Mouse (Mus musculus): ENCODE data around the gene Hist1h3d.
"Not testable (repeated sequence)": the region's sequence is repeated elsewhere in the genome, so short reads cannot be mapped to it uniquely, and the experiment has no call there.

Gene Hist1h3d

DNA sequence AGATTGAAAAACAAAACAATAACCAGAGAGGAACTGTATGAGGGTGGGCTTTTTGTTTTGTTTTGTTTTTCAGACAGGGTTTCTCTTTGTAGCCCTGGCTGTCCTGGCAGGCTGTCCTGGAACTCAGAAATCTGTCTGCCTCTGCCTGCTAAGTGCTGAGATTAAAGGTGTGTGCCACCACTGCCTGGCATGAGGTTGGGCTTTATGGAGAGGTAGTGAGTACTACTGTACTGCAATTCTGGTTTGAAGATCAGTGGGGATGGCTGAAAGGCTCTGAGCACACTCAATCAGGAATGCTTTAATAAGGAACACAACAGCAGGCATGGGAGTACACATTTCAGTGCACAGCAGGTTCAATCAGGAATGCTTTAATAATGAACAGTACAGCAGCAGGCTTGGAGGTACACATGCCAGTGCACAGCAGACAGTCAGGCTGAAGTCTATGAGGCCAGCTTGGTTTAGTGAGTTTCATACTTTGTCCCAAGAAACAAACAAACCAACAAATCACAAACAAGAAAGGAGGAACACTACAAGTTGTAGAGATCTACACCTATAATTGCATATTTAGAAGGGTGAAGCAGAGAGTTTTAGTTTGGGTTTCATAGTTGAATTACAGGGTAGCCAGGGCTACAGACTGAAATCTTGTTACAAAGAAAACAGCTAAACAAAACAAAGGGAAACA, 8.0 kb downstream of the Hist1h3d start:
- CTCF ChIA-PET, result interaction anchor here (1.2 kb wide), 1 partner anchor 38 kb away, joined by 3 read pairs; the partner anchor contains the start of gene Hist1h2be

DNA sequence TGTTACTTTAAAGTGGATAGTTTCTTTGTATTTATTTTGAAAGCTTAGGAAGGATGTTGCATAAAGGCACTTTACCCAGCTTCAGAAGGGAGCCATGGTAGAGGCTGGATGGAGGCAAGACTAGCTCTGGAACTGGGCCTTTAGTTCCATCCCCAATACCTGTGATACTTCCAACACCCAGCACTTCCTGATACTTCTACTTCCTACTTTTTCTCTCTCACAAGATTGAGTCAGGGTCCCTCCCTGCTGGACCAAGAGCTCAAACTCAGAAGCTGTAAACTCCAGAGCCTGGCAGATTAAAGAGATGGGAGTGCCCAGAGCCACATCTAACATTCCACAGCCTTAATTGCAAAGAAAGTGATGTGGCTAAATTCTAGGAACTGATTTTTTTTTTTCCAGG, 8.8 kb downstream of the Hist1h3d start:
- CTCF ChIA-PET, result no interaction called here

DNA sequence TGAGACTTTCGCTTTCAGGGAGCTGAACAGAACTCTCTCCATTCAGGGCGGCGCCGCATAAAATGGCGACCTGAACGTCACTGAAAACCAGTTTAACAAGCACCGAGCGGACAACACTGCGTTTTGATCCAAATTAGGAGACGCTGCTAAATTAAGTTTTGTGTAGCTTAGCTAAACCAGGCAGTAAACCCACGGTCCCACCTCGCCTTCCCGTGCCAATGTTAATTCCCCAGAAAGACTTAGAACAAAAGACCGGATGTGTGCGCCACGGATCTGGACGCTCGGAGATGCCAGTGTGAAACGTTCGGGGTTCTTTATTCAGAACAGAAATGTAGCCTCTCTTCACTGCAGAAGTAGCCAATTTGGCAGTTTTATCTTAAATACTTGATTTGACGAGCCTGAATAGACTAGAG, 9.5 kb downstream of the Hist1h3d start:
- CTCF ChIA-PET, result no interaction called here

DNA sequence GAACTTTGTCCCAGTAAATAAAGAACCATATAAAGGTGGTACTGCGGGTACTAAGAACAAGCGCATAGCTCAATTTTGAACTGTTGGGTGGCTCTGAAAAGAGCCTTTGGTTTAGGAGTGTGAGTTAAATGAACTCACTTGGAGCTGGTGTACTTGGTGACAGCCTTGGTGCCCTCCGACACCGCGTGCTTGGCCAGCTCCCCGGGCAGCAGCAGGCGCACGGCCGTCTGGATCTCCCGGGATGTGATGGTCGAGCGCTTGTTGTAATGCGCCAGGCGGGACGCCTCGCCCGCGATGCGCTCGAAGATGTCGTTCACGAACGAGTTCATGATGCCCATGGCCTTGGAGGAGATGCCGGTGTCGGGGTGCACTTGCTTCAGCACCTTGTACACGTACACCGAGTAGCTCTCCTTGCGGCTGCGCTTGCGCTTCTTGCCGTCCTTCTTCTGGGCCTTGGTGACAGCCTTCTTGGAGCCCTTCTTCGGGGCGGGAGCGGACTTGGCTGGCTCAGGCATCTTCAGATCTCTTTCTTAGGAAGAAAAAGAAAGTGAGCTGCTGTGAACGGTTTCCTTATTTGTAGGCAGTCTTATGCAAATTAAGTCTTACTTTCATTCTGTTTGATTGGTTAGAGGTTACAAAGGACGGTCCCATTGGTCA, 10.0 kb downstream of the Hist1h3d start:
- CTCF ChIA-PET, result interaction anchor here (0.5 kb wide), 1 partner anchor 1555 kb away, joined by 17 read pairs; no protein-coding TSS in a partner anchor

DNA sequence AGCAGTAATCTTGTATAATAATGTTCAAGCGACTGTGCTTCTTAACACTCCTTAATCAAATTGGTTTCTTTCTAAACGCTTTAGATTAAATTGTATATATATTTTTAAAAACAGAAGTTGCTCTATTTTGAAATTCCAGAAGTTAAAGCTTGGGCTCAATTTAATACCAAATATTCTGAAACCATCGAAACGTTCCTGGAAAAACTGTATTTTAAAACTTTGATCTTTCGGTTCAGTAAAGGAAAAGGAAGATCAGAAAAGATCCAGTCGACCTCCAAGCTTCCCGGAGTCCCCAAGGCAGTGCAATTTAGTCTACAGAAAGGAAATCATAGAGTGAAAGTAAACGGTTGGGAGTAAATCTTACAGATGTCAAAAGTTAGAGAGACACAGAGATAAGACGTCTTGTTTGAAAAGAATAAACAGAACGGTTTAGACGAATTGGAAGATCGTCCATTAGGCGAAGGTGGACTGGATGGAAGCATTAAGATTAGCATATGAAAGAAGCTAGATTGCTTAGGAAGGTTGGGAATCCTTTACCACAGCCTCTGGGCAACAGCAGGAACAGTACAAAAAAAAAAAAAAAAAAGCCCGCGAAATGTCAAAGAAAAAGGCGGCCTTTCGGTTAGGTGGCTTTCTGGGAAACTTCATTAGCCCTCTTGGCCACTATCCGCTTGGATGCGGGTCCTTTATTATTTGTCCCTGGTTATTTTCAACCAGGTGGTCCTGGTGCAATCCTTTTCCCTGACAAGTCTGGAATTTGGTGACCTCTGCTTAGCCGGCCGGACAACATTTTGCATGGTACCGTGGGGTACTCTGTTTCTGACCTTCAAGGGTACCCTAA, 10.8 kb downstream of the Hist1h3d start:
- CTCF ChIA-PET, result interaction anchor here (0.5 kb wide), 1 partner anchor 1555 kb away, joined by 17 read pairs; no protein-coding TSS in a partner anchor

DNA sequence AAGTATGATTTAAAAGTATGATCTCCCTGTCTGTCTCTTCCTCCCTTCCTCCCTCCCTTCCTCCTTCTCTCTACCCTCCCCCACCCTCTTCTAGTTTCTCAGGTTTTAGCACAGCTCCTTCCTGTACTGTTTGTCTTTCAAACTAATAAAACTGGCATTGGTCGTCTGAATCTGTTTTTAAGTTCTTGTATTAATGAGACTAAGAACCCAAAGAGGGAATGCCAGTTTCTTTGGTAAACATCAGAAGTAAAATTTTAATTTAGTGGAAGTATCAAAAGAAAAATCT, 11.3 kb downstream of the Hist1h3d start:
- CTCF ChIA-PET, result interaction anchor here (0.6 kb wide), 1 partner anchor 156 kb away, joined by 11 read pairs; no protein-coding TSS in a partner anchor

DNA sequence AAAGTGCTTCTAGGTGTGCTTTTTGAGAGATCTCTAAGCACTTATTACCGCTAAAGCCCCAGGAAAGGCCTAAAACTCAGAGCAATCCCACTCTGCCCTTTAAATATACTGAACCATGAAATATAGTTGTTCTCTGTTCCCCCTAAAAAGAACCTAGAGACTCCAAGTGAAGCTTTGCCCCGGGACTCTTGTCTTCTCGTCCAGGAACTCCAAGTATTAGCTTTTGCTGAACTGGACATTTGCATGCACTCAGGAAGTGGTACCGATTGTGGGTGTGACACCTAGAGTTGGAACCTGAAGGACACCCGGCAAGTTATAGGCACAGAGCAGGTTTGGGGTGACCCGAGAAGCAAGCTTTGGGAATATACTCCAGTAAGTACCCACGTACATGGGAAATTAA, 15.6 kb downstream of the Hist1h3d start:
- CTCF ChIA-PET, result no interaction called here

DNA sequence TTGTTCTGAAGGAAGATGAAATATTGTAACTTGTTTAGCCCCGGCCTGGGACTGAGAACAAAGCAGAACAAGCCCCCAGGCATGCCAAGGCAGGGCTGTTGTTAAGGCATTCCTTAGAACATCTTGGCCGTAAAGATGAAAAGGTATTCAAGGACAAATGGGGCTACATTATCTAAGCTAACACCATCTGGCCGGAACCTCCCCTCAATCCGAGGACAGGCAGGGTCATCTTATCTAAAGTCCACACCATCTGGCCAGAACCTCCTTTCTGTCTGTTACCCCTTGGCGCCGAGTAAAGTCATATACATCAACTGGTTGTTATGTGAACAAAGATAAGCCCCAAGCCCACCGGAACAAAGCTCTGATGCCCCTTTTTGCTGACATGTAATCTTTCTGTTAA, 16.3 kb downstream of the Hist1h3d start:
- CTCF ChIA-PET, result not testable (repeated sequence)

DNA sequence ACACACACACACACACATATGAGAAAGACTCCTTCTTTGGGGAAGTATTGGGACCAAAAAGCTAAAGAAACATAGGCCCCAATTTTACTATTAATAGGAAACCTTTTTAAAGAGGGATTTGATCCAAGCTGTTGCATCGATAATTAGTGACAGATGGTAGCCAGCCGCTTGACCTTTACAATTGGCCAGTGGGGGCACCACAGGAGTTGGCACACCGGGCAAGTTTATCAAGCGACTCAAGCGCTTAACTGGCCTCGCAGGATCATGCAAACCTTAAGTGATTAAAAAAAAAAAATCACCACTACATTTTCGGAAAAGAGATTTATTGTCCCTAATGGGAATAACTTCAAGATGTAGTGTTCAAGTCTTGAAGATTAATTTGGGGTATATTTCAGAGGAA, 17.1 kb downstream of the Hist1h3d start:
- CTCF ChIA-PET, result interaction anchor here (0.7 kb wide), 1 partner anchor 125 kb away, joined by 6 read pairs; no protein-coding TSS in a partner anchor

DNA sequence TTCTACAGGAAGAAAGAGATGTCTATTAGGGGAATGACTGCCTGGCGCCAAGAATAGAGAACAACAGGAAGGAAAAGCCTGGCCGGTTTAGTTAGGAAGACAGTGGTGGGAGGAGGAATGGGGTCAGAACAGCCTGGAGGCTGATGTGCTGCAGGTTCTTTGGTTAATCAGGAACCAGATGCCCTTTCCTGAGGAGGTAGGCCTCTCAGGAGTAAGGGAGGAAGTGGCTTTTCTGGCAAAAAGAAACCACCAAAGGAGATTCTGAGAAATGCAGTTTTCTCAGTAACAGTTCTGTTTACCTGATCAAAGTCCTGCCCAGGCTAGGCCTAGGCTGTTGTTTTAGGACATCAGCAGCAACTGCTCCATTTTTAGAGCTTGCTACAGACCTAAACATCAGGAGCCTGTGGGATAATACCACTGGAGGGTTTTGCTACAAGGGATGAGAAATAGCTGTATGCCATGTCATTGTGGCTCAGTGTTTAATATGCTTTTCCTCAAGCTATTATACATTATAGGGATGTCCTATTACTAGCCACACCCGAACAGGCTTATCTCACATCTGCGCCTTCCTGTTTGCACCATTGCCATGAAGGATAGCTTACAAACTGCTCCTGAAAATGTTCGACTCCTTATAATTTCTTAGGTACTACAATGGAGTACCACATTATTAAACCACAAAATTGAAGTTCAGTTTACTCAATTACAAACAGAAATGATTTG, 17.6 kb downstream of the Hist1h3d start:
- CTCF ChIA-PET, result interaction anchor here (0.7 kb wide), 1 partner anchor 124 kb away, joined by 6 read pairs; no protein-coding TSS in a partner anchor

DNA sequence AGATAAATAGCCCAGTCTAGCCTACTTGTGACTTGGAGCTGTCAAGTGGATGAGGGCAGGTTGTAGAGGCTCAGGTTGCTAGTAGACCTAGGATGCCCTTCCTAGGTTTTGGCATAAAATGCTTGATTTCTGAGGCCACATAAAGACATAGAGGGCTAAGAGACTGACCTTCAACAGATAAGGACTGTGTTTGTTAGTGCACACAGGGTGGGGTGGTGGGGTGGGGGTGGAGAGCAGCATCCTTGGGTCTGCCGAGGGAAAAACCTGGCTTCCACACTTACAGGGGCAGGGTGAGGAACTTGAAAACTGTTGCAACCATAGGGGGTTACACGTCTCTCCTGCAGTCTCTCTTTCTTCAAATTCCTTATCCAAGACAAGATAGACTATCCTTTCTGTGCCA, 19.6 kb downstream of the Hist1h3d start:
- CTCF ChIA-PET, result no interaction called here

DNA sequence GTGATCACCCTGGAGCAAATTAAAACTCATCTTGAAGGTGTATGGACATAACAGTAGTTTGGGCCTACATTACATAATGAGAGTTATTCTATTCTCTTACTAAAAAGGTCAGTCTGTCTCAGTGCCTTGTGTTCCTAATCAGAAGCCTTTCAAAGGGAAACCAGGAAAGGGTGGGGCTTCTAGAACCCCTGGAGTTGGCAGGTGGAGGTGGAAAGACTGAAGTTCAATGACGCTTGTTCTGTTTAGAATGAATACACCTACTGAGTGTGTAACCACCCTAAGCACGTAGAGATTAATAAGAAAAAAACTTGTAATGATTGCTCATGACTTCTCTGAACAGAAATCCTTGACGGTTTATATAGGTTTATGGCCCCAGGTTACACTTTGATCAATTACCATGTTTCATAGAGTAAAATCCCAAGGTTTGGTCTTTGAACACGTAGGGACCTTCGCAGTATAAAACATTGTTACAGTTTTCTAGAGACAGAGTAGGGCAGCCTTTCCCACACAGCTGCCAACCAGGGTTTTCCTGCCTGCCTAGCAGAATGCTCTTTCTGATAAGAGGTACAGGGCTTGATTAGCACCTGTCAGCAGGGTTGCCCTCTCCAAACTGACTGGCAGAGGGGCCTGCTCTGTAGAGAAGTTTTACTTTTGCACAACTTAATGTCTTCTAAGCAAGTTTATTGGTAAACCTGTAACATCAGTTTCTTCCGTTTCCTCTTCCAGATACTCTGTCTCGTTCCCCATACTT, 20.2 kb downstream of the Hist1h3d start:
- CTCF ChIA-PET, result no interaction called here

DNA sequence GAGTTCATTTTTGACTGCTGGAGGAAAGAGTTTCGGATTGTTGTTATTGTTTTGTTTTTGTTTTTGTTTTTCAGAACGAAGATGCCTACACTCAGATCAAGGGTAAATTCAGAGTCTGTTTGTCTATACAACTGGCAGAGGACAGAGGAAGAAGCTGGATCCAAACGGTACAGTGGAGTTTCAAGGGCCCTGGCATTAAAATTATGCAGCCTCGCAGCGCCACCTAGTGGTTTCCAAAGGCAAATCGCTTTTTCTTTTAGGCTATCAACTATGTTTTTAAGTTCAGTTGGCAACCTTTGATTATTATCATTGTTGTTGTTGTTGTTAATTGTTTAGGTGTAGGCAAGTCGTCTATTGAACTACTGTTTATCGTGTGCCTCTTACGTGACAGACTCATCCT, 22.4 kb downstream of the Hist1h3d start:
- CTCF ChIA-PET, result interaction anchor here (0.6 to 1.0 kb wide), 2 partner anchors 85 to 161 kb away, joined by 3 to 4 read pairs; no protein-coding TSS in a partner anchor

DNA sequence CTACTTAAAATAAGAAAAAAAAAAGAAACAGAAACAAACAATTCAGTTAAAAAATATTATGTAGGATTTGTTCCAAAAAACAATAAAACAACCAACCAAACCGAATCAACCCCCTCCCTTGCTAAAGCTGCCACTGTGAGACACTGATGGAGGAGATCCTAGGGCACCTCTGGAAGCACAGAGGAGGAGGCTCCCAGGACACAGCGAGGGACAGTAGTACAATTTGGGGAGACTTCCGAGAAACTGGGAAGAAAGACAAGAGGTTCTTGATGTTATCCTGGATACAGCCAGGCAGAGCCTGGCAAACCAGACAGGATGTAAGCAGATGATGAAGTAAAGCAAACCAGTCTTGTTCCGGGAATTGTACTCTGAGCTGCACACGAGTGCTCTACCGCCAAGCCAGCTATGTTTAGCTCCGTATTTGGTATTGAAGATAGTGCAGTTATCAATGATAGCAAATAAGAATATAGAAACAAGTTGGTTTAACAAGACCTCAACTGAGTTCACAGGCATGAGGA, 27.7 kb downstream of the Hist1h3d start:
- CTCF ChIA-PET, result interaction anchor here (0.6 to 0.7 kb wide), 2 partner anchors 23 to 1172 kb away, joined by 3 to 4 read pairs; no protein-coding TSS in a partner anchor

DNA sequence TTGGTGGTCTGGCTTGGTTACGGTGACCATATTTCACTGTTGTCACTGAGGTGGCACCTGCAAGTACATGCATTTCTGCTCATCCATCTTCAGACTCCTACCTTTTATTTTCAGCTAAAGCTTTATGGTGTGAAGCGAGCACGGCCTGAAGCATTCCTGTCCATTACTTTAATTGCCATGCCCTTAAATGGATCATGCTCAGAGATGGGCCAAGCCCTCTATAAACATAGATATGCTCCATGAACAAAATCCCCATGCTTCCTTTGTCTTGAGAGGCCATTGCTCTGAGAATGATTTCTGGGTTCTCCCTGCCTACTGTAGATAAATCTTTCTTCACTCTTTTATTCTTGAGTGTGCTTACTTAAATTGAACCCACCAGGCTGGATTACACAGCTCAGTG, 28.9 kb downstream of the Hist1h3d start:
- CTCF ChIA-PET, result interaction anchor here (0.7 kb wide), 1 partner anchor 63 kb away, joined by 3 read pairs; no protein-coding TSS in a partner anchor

DNA sequence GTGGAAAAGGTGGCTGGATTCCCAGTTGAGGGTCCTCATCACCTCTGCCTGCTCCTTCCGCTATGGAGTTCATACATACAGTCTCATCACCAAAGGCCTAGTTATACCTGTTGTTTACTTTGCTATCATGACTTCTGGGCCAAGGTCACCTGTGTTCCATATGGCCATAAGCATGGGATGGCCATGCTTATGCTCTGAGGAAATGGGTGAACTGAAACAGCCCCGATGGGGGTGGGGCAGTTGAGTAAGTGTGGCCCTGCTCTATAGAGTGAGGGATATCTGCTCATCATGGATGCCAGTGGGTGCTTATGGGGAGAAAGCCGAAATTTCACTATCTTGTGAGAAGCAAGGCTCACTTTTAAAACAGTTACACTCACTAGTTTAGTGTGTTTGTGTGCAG, 29.5 kb downstream of the Hist1h3d start:
- CTCF ChIA-PET, result no interaction called here

DNA sequence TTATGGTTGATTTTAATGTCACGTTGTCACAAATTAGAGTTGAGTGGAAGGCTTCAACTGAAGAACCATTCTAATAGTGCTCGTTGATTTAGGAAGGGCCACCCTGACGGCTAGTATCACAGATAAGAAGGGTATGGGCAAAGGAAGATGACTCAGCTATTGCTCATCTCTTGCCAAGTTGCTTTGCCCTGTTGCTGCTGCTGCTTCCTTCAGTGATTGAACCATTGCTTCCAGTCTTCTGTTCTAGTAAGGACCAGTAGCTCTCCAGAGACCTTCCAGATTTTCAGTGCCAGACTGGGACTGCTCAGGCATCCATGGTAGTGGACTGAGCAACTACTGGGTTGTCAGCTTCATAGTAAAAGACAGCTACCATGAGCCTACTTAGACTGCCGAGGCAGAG, 33.6 kb downstream of the Hist1h3d start:
- CTCF ChIA-PET, result interaction anchor here (0.6 to 0.7 kb wide), 2 partner anchors 42 to 44 kb away, joined by 3 to 12 read pairs; no protein-coding TSS in a partner anchor

DNA sequence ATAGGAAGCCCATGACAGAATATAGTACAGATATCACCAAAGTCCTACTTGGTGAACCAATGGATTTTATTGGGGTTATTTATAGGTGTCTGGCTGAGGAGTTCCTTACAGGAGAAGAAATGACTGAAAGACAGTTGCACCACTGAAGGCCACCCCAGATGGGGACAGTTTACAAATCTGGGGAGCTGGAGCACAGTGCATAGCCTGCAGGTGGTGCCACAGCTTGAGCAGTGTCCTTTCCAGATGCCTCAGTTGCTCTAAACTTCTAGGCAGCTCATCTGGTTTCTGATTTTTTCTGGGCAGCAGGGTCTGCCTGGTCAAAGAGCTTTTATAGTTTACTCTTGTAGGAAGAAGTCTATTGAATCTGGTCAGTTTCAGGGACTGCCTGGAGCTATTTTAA, 34.3 kb downstream of the Hist1h3d start:
- CTCF ChIA-PET, result no interaction called here

DNA sequence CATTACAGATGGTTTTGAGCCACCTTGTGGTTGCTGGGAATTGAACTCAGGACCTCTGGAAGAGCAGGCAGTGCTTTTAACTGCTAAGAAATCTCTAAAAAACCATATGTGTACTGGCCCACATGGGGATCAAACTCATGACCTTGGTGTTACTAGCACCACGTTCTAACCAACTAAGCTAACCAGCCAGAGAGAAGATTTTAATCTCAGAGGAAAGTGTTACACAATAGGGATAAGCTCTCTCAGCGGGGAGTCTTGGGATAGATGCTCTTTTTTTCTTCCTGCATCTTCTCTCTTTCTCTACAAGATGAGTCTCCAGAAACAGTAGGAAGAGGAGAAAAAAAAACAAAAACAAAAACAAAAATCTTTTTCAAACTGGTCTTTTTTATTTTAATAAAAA, 34.8 kb downstream of the Hist1h3d start:
- CTCF ChIA-PET, result no interaction called here

DNA sequence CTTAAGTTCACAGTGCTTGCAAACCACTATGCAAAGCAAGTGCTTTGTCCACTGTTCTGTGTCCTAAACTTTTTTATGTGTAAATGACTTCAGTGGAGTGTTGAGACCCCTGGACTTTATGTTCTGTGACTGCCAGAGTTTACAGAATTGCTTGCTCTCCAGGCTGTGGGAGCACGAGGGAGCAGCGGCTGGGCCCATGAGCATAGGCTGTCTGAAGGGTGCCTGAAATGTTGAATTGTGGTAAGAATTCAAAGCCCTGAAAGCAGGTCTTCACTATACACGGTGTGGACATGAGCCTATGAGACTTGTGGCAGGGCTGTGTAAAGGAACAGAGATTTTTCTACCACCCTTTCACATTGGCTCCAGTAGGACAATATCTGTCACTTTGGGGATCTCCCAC, 36.1 kb downstream of the Hist1h3d start:
- CTCF ChIA-PET, result no interaction called here
